Mouse (Mus musculus) lung, adult 2 months (tissue): ENCODE measurements around the gene A930017K11Rik. TPM values are rescaled to one million over a fixed set of nuclear protein-coding genes. Genes with fewer than 3 reads are reported as not detected.
A peak's percentile ranks its signal among the peaks of the same experiment; 100 is the strongest.

Experiments
- DNase-seq: peaks from one replicate; pipeline ENCODE4 v3.0.0; 2022
- H3K4me1 ChIP-seq: fragments of 200-500 bp; 2 replicates; pipeline ENCODE4 v1.6.1; 2011; ENCODE audit warnings: low read length; ENCODE audit not compliant: control insufficient read depth, insufficient read depth
- H3K4me3 ChIP-seq: fragments of 200-500 bp; replicated peaks from 2 replicates; pipeline ENCODE3; 2011; ENCODE audit warnings: low read depth, mild to moderate bottlenecking, control low read depth, low read length; ENCODE audit errors: extremely low read depth
- CTCF ChIP-seq: fragments of 200-500 bp; IDR thresholded peaks from 2 replicates; pipeline ENCODE4 v1.5.1; 2011; ENCODE audit warnings: mild to moderate bottlenecking, low read length, control low read depth; ENCODE audit not compliant: insufficient read depth
- POLR2A ChIP-seq: fragments of 200-500 bp; IDR thresholded peaks from 2 replicates; pipeline ENCODE4 v1.6.1; 2011; ENCODE audit warnings: low read depth, mild to moderate bottlenecking, control low read depth, low read length, borderline replicate concordance; ENCODE audit errors: extremely low read depth
- WGBS: fragments of 180-500 bp; shearing (Covaris S2); methylation state at CpG from one replicate; pipeline ENCODE4 v1.1.7; 2018; 5-methylcytosine and 5-hydroxymethylcytosine counted together
- polyA plus RNA-seq: library from polyadenylated mRNA; depleted of rRNA; stranded (reverse); fragments of >200 nt; gene quantifications from 2 replicates; pipeline ENCODE4 v1.2.3, GENCODE M21; 2012; rRNA removed

A930017K11Rik gene
- not detected in 2 replicates for polyA plus RNA-seq

DNA sequence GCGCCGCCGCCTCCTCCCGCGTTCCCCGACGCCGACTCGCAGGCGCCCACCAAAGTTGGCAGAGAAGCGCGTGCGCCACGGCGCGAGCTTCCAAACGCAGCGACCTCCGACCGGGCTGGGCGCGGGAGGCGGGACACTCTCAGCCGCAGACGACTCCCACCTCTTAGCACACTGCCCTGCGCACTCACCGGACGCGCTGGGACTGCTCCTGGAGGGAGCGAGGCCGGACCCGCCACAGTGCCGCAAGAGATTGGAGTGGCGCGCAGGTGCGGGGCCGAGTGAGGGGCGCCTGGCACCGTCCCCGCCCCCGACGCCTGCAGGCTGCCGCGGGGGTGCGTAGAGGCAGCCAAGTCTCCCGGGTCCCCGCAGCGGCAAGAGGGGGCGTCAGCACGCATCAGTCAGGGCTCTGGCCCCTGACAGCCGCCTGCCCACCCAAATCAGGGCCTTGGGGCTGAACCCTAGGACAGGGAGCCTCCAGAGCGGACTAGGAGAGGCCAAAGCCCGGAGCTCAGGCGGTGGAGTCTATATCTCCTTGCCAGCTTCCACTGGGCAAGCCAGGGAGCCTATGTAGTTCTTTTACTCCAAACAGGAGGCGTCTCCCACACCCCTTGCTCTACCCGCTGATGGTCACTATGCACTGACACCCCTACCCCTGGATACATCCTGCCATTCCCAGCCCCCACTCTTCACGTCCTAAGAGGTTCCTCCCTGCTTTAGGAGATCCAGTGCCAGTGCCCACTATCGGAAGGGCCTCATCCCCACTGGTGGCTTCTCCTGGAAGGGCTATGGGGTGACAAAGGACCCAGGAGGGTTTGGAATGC is at the start of gene A930017K11Rik:
Gene A930017K11Rik (minus strand): TSS at position 763 of the 821 bp plus-strand sequence.
- DNase-seq, result no peak
- H3K4me1 ChIP-seq, result no peaks in the 10 kb centered on the region
- 2% methylated on average over 57 of the region's 58 CpGs for WGBS
- H3K4me3 ChIP-seq, result no peak within 1 kb of the TSS
- TF ChIP-seq POLR2A, result no peak
- no peak for TF ChIP-seq CTCF

DNA sequence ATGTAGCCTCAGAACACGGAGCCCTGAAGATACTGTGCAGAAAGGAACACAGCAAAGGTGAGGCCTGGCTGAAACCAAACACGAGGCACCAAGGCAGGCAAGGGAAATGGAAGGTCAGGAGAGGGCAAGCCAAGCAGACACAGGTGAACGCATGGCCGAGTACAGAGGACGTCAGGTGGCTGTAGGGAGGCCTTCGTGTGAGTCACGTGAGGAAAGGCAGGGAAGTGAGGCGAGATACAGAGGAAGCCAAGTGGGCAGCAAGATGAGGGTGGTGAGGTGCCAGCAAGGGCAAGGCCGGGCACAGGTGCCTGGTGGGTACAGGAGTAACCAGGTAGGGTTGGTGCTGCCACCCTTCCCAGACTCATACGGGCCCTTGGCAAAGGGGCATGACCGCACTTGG is 46.1 kb upstream of the A930017K11Rik start:
- TF ChIP-seq CTCF (no peak), POLR2A (no peak)

DNA sequence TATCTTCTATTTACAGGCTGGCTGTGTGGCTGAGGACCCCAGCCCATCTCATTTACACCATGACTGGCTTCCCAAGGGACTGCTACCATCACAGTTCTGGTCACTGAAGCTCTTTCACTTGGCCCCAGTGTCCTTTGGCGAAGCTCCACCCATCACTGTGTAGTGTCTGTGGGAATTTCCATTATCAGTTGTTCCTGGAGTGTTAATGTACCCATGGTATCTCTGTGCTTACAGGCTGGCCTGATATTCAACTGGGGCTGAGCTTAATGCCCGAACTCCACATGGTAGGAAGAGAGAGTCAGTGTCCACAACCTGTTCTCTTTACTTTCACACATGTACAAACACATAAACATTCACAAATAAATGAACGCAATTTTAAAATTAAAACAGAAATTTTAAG is 41.1 kb upstream of the A930017K11Rik start:
- no peak for TF ChIP-seq CTCF
- no peak for TF ChIP-seq POLR2A
- DNase-seq, result no peak
- Histone ChIP-seq H3K4me3 (no peak overlapping the region), H3K4me1 (no peaks in the 10 kb centered on the region)
- 85% methylated on average over 3 of the region's 3 CpGs for WGBS

More for the DNA sequence above, 46.1 kb upstream of the A930017K11Rik start:
- Histone ChIP-seq H3K4me3 (no peak overlapping the region), H3K4me1 (no peaks in the 10 kb centered on the region)
- DNase-seq, result no peak
- 89% methylated on average over 11 of the region's 11 CpGs for WGBS

DNA sequence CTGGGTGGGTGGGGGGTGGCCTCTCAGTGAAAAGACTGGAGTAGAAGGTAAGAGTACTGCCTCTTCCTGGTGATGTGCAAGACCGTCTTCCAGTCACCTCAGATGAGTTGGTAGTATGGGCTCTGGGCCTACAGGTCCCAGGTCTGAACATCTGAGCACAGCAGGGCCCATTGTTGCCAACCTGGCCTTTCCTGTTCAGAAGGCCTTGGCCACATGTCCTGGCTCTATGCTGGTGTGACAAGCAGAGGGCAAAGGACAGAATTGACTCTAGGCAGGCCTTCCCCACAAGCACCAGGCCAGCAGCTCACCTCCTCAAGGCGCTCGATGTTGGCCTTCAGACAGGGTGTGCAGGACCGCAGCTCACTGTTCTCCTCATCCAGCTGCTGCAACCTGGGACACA is 39.9 kb upstream of the A930017K11Rik start:
- DNase-seq, result no peak
- Histone ChIP-seq H3K4me1 (no peaks in the 10 kb centered on the region), H3K4me3 (no peak overlapping the region)
- TF ChIP-seq POLR2A (no peak), CTCF (no peak)
- 94% methylated on average over 4 of the region's 4 CpGs for WGBS

- no peak for TF ChIP-seq CTCF
- TF ChIP-seq POLR2A, result no peak
- no peak for DNase-seq
- Histone ChIP-seq H3K4me1 (no peaks in the 10 kb centered on the region), H3K4me3 (no peak overlapping the region)
- WGBS, result 80% methylated on average over 5 of the region's 5 CpGs
Observed at GRCm38 (mm10) chr17:25990331-25990730, 38.0 kb upstream of the A930017K11Rik start.

DNA sequence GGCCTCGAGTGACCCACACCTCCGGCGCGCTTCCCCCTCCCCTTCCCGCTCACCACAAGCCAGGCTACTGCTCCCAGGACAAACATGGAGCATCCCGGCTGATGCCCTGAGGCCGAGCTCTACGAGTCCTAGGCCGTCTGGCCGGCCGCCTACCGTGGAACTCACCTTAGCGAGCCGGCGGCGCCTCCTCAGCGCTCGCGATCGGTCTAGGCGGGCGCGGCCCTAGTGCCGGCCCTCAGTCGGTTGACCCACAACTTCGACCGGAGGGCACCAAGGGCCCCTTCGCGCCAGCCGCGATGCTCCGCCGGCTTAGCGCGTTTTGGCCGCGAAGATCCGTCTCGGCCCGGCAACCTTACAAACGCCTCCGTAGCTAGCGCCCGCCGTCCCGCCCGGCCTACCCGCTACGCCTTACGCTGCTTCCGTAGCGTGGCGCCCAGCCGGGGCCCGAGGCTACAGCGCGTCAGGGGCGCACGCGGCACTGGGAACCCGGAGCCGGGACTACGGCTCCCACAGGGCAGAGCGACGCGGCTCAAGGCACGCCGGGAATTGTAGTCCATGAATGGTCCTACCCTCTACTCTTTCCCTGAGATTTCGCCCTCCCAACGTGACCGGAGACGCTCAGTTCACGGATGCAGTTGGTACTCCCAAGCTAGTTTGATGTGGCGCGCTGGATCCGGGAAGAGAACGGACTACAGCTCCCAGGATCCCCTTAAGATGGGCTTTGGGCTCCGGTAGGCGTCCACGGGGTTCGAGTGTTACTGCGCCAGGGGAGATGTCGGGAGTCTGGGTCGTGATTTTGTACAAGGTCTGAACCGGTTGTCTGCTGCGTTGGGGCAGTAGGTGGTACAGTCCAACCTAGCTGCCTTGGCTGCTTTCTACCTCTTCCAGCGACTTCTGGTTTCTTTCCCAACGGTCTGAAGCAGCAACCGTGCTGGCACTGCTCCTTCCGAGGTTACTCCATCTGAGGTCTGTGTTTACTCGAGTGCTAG is 33.2 kb upstream of the A930017K11Rik start, which contains the start of gene Capn15:
Gene Capn15 (minus strand): TSS at position 491 of the 989 bp plus-strand sequence.
- WGBS, result under 1% methylated on average over 91 of the region's 91 CpGs

DNA sequence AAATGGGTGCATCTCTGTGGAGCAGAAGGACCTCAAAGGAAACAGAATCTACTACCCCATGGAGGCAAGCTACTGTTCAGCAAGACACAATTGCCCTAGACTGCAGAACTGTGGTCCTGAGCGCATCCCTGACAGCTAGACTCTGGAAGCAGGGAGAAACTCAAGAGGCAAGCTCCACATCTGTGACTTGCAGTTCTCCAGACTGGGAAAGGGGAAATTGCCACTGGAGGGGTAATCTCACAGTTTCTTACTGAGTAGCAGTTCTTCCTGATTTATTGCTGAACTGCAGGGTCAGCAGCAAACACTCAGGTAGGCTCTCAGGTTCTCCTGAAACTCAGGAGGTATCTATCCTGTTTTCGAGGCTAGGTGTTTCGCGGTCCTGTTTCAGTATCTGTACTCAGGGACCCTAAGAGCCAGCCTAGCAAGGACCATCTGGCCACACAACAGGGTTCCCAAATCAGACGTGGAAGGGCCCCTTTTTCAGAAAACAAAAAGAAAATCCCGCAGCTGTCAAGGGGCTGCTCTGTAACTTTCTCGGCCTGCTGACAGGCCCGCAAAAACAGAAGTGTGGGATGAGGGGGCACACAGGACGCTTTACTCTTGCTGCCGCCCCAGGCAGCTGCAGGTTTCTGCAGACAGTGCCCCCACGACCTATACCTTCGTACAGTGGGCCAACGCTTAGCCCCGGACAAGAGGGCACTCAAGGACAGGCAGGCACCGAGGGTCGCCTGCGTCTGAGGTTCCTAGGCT is 32.4 kb upstream of the A930017K11Rik start:
- no peak for DNase-seq

More for the DNA sequence above, 33.2 kb upstream of the A930017K11Rik start, which contains the start of gene Capn15:
- H3K4me1 ChIP-seq, result peaks cover 6% of the 10 kb centered on the region; the same call in 1 of the 2 replicates
- H3K4me3 ChIP-seq, result peak within 1 kb of the TSS; percentile 71
- TF ChIP-seq CTCF (no peak), POLR2A (peak; percentile 50; the same call in 1 of the 2 replicates)
- DNase-seq, result peak; percentile 87

DNA sequence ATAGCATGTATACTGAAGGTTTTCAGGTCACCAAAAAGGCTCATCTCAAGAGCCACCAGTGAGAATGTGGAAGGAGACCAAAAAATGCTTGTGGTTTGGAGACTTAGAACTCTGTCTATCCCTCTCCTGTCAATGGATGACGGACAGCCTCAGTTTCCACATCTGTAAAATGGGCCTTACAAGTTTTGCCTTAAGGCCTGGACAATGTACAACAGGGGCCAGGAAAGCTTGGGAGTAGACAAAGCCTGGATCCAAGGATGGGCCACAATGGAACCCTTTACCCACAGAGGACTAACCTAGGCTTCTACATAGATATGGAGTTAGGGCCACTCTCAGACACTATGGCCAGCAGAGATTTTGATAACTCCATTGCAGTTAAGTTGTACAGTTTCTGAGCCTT is 31.7 kb upstream of the A930017K11Rik start:
- Histone ChIP-seq H3K4me1 (peaks cover 10% of the 10 kb centered on the region), H3K4me3 (no peak overlapping the region)
- TF ChIP-seq POLR2A (no peak), CTCF (no peak)
- DNase-seq, result no peak
- 97% methylated on average over 1 of the region's 1 CpGs for WGBS

More for the DNA sequence above, 32.4 kb upstream of the A930017K11Rik start:
- no peak for TF ChIP-seq POLR2A
- no peak for TF ChIP-seq CTCF
- WGBS, result 8% methylated on average over 17 of the region's 17 CpGs
- Histone ChIP-seq H3K4me1 (peaks cover 10% of the 10 kb centered on the region), H3K4me3 (peak overlapping the region; percentile 71)
